Mouse (Mus musculus): Measurements from ENCODE around the gene Ctcf.

GRCm38 (mm10) chr8:105648929-105649328 lies 12.6 kb downstream of the Ctcf start:
- TF ChIP-seq POLR2A (IDR thresholded peaks at IDR 0.05; ENCODE audit: low read depth, low read length) (no peak), CTCF (conservative IDR thresholded peaks at IDR 0.05; ENCODE audit: insufficient read depth, insufficient read length, low read depth, low read length) (no peak)
